Mouse (Mus musculus) spleen, adult 2 months (tissue): ENCODE results near the gene Actl6a.

Experiments used
- CTCF ChIP-seq: fragments of 200-500 bp; IDR thresholded peaks from 2 replicates; pipeline ENCODE4 v1.5.1; 2011; ENCODE audit warnings: mild to moderate bottlenecking, inconsistent platforms; ENCODE audit not compliant: insufficient read depth, insufficient read length, insufficient replicate concordance; ENCODE audit errors: extremely low read depth
- POLR2A ChIP-seq: fragments of 200-500 bp; IDR thresholded peaks from 2 replicates; pipeline ENCODE4 v1.6.1; 2011; ENCODE audit warnings: low read depth, low read length, inconsistent platforms

DNA sequence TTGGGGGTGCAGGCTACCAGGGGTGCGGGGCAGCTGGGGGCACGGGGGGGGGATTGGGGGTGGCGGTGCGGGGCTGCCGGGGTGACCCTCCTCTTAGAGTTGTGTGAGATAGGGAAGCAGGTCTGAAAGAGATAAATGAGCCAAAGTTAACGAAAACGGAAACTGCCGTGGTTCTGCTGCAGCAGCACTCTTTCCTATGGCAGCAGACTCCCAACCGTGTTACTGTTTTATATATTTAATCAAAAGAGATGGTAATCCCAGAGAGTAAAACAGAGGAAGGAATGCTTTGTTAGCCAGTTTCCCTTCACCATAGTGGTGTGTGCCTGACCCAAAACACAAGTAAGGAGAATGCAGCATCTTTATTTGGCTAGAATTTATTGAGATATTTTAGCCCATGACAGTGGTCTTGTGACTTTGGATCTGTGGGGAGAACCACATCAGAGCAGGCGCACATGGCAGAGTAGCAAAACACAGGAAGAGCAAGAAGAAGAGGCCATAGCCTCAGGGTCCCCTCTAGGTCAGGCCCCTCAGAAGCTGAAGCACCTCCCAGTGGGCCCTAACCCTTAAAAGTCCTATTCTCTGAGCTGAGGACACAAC, 49.6 kb upstream of the Actl6a start:
- no peak for TF ChIP-seq CTCF
- no peak for TF ChIP-seq POLR2A
